Mouse (Mus musculus): ENCODE data around the gene Plac1.
A peak's percentile ranks its signal among the peaks of the same experiment; 100 is the strongest.

DNA sequence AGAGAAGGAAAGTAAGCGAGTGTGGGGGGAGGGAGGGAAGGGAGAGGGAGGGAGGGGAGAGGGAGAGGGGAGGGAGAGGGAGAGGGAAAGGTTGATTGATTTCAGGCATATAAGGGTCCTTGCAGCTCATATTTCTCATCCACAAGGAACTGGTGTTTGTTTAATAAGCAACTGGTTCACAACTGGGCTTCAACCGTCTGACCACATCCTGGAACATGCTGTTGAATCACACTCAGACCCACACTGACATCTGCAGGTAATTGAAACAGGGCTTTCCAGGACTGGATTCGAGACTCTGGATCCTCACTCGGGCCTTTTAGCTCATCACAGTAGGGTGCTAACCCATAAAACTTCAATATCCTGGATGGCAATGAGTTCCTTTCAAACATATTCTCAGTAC is 6.2 kb downstream of the Plac1 start:
- TF ChIP-seq CTCF (IDR thresholded peaks at IDR 0.05; ENCODE audit: low read depth) (peak; percentile 50), EP300 (IDR thresholded peaks at IDR 0.05; ENCODE audit: low read depth) (no peak)

All from heart, postnatal 0 days (tissue).